In the genomic region with DNA sequence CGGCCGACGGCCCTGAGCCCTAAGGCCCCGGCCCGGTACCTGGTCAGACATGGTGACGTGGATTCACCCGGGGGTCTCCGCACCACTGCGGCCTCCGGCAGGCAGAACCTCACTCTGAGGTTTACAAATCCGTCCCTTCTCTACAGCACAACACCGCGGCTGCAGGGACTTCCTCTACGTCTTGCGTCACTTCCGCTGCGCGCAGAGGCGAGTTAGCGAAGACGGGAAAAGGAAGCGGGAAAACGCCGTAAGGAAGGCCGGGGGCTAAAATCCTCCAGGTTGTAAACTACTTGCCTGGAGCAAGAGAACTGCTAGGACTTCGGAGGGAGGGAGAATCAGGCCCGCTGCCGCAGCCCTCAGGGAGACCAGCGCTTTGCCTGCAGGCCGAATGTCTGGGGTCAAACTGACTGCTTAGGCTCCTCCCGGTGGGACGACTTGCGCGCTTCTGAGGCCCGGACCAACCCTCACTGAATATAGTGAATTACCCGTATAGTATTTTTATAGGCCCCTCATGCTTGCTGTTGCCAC, we compare ENCODE assay signal across 8 mouse cellular contexts. TPM values are rescaled to one million over a fixed set of nuclear protein-coding genes. Genes with fewer than 3 reads are reported as not detected.
DNase-seq lines count a peak whose midpoint lies in the region; ATAC-seq lines count a peak whose summit lies in the region.

A gene (minus strand): TSS at position 194 of the 528 bp plus-strand sequence.

- peaks cover 28% of the 10 kb centered on the region for H3K4me1 ChIP-seq in hindbrain, embryonic 15.5 days (replicated peaks)

- no peaks in the 10 kb centered on the region for H3K36me3 ChIP-seq in hindbrain, embryonic 15.5 days

- peak within 1 kb of the TSS; percentile 91 for H3K4me3 ChIP-seq in hindbrain, embryonic 15.5 days

- peak within 1 kb of the TSS; percentile 92 for H3K27ac ChIP-seq in hindbrain, embryonic 15.5 days (replicated peaks)

- H3K4me2 ChIP-seq in hindbrain, embryonic 15.5 days, result peak within 1 kb of the TSS; percentile 90

- WGBS in hindbrain, embryonic 15.5 days, result under 1% methylated on average over 35 of the region's 36 CpGs

- DNase-seq in T-cell, adult 2 months (ENCODE audit: low spot score), result peak; percentile 87
- peak; percentile 87 to 88 for DNase-seq in cerebellum, postnatal 36 days
- peak; percentile 87 to 91 for DNase-seq in frontal cortex, postnatal 36 days (ENCODE audit: low spot score in 2 of 2)
- DNase-seq in left cerebral cortex, adult 11 months (ENCODE audit: low spot score), result peak; percentile 79
- peak; percentile 90 to 91 for DNase-seq in lung, postnatal 4 days
- peak; percentile 93 for DNase-seq in retina, postnatal 7 days (ENCODE audit: low read depth, low spot score)
- DNase-seq in urinary bladder, adult 2 months (ENCODE audit: low spot score), result peak; percentile 63

- H3K9me3 ChIP-seq in hindbrain, embryonic 15.5 days, result no peaks in the 10 kb centered on the region

- H3K9ac ChIP-seq in hindbrain, embryonic 15.5 days, result peak within 1 kb of the TSS; percentile 93

- ATAC-seq in hindbrain, embryonic 15.5 days (ENCODE audit: low FRiP score, low read depth), result peak; percentile 96

- no peaks in the 10 kb centered on the region for H3K27me3 ChIP-seq in hindbrain, embryonic 15.5 days

RNA-seq across cellular contexts. Expression of the gene that starts here (rescaled TPM):
- 312 TPM in 2 replicates for polyA plus RNA-seq in hindbrain, embryonic 15.5 days (2015; fragmentation: Nextera tagmentation; extraction: Ambion mirVana)
- 94.2 and 96.4 TPM in 2 replicates for polyA plus RNA-seq in urinary bladder, adult 2 months (2012; rRNA removed)

Comparison
In these comparisons a context has a peak if more than half of its experiments do, and no peak if none do; other contexts are left out.
1. Peak in every context shown above with its lines: DNase-seq, ATAC-seq, H3K4me3 ChIP-seq and H3K27ac ChIP-seq.